Mouse (Mus musculus) megakaryocyte progenitor cell, adult 5-6 weeks (primary cell): Measurements from ENCODE around the gene Olfr1317. TPM values are rescaled to one million over a fixed set of nuclear protein-coding genes. Genes with fewer than 3 reads are reported as not detected.

Experiments used
- ATAC-seq: replicated peaks from 2 replicates; pipeline ENCODE4 v1.8.0; 2016; ENCODE audit warnings: mild to moderate bottlenecking, moderate TSS enrichment, inconsistent platforms; ENCODE audit not compliant: poor library complexity
- total RNA-seq, 2 experiments: library from RNA; stranded (forward) in 1 of 2; stranded (reverse) in 1 of 2; fragments of 157-497, 149-512 nt in 1 of 2; fragments of 200-1000 nt in 1 of 2; gene quantifications; 2 replicates each; pipeline versions ENCODE4 v1.2.3 to v1.2.4; 2015 to 2017

The Olfr1317 gene
- total RNA-seq (2015): not detected in 2 replicates
- not detected in 2 replicates for total RNA-seq (2017)

GRCm38 (mm10) chr2:112140029-112140428 is at the start of gene Olfr1317:
Gene Olfr1317 (plus strand): TSS chr2:112140329.
- ATAC-seq: no peak

- no peak for ATAC-seq
These were observed 43.4 kb upstream of the Olfr1317 start, which contains the start of gene Olfr1314 for GRCm38 (mm10) chr2:112096681-112097080. Gene Olfr1314 (minus strand): TSS chr2:112096781.

GRCm38 (mm10) chr2:112115340-112115739 is 24.8 kb upstream of the Olfr1317 start, which contains the start of gene Olfr1315-ps1:
Gene Olfr1315-ps1 (minus strand): TSS chr2:112115440.
- no peak for ATAC-seq

- ATAC-seq: no peak
These were observed 5.3 kb upstream of the Olfr1317 start, which contains the start of gene Olfr1316 for GRCm38 (mm10) chr2:112134877-112135276. Gene Olfr1316 (minus strand): TSS chr2:112134977.

GRCm38 (mm10) chr2:112153898-112154297 is 13.8 kb downstream of the Olfr1317 start, which contains the start of gene Olfr1318:
Gene Olfr1318 (plus strand): TSS chr2:112154198.
- ATAC-seq: no peak

Other genes starting within 250 kb of the Olfr1317 start
- not detected in 2 replicates for gene Olfr1306, start 224.1 kb upstream of the Olfr1317 start, total RNA-seq (2015)
- not detected in 2 replicates for gene Olfr1306, start 224.1 kb upstream of the Olfr1317 start, total RNA-seq (2017)
- not detected in 2 replicates for gene Olfr1307, start 190.9 kb upstream of the Olfr1317 start, total RNA-seq (2015)
- 0.03 TPM in 1 of 2 replicates, not detected in the other for gene Olfr1307, start 190.9 kb upstream of the Olfr1317 start, total RNA-seq (2017)
- not detected in 2 replicates for gene Olfr1308, start 175.4 kb upstream of the Olfr1317 start, total RNA-seq (2015)
- gene Olfr1308, start 175.4 kb upstream of the Olfr1317 start, total RNA-seq (2017): not detected in 2 replicates
- gene Olfr1309, start 150.0 kb upstream of the Olfr1317 start, total RNA-seq (2015): not detected in 2 replicates
- gene Olfr1309, start 150.0 kb upstream of the Olfr1317 start, total RNA-seq (2017): not detected in 2 replicates
- not detected in 2 replicates for gene Olfr1310, start 127.6 kb upstream of the Olfr1317 start, total RNA-seq (2015)
- gene Olfr1310, start 127.6 kb upstream of the Olfr1317 start, total RNA-seq (2017): not detected in 2 replicates
- not detected in 2 replicates for gene Olfr1311, start 115.9 kb upstream of the Olfr1317 start, total RNA-seq (2015)
- not detected in 2 replicates for gene Olfr1311, start 115.9 kb upstream of the Olfr1317 start, total RNA-seq (2017)
- not detected in 2 replicates for gene Olfr1312, start 90.1 kb upstream of the Olfr1317 start, total RNA-seq (2015)
- not detected in 2 replicates for gene Olfr1312, start 90.1 kb upstream of the Olfr1317 start, total RNA-seq (2017)
- not detected in 2 replicates for gene Olfr1313, start 62.5 kb upstream of the Olfr1317 start, total RNA-seq (2015)
- gene Olfr1313, start 62.5 kb upstream of the Olfr1317 start, total RNA-seq (2017): not detected in 2 replicates
- not detected in 2 replicates for gene Olfr1314, start 43.5 kb upstream of the Olfr1317 start, total RNA-seq (2015)
- gene Olfr1314, start 43.5 kb upstream of the Olfr1317 start, total RNA-seq (2017): not detected in 2 replicates
- not detected in 2 replicates for gene Olfr1315-ps1, start 24.9 kb upstream of the Olfr1317 start, total RNA-seq (2015)
- not detected in 2 replicates for gene Olfr1315-ps1, start 24.9 kb upstream of the Olfr1317 start, total RNA-seq (2017)
- gene Olfr1316, start 5.4 kb upstream of the Olfr1317 start, total RNA-seq (2015): not detected in 2 replicates
- not detected in 2 replicates for gene Olfr1316, start 5.4 kb upstream of the Olfr1317 start, total RNA-seq (2017)
- gene Olfr1318, start 13.9 kb downstream of the Olfr1317 start, total RNA-seq (2015): not detected in 2 replicates
- not detected in 2 replicates for gene Olfr1318, start 13.9 kb downstream of the Olfr1317 start, total RNA-seq (2017)
- gene Lpcat4, start 99.1 kb downstream of the Olfr1317 start, total RNA-seq (2015): 20.5 and 25.2 TPM in 2 replicates
- gene Lpcat4, start 99.1 kb downstream of the Olfr1317 start, total RNA-seq (2017): 7.8 and 8.5 TPM in 2 replicates
- not detected in 2 replicates for gene Nutm1, start 119.0 kb downstream of the Olfr1317 start, total RNA-seq (2015)
- gene Nutm1, start 119.0 kb downstream of the Olfr1317 start, total RNA-seq (2017): not detected in 2 replicates
- 153 and 154 TPM in 2 replicates for gene Nop10, start 121.6 kb downstream of the Olfr1317 start, total RNA-seq (2015)
- gene Nop10, start 121.6 kb downstream of the Olfr1317 start, total RNA-seq (2017): 182 and 256 TPM in 2 replicates
- gene Slc12a6, start 125.5 kb downstream of the Olfr1317 start, total RNA-seq (2015): 55.6 and 71.4 TPM in 2 replicates
- 50.6 and 58.6 TPM in 2 replicates for gene Slc12a6, start 125.5 kb downstream of the Olfr1317 start, total RNA-seq (2017)
- gene Gm21985, start 126.0 kb downstream of the Olfr1317 start, total RNA-seq (2015): 0.17 TPM in 1 of 2 replicates, not detected in the other
- gene Gm21985, start 126.0 kb downstream of the Olfr1317 start, total RNA-seq (2017): 0.57 and 1.3 TPM in 2 replicates
- 97.1 and 106 TPM in 2 replicates for gene Emc4, start 227.7 kb downstream of the Olfr1317 start, total RNA-seq (2015)
- gene Emc4, start 227.7 kb downstream of the Olfr1317 start, total RNA-seq (2017): 73.0 and 77.6 TPM in 2 replicates
- 20.3 and 24.7 TPM in 2 replicates for gene Katnbl1, start 238.9 kb downstream of the Olfr1317 start, total RNA-seq (2015)
- 15.7 and 20.2 TPM in 2 replicates for gene Katnbl1, start 238.9 kb downstream of the Olfr1317 start, total RNA-seq (2017)